Mouse (Mus musculus) right cerebral cortex, postnatal 4 days (tissue): ENCODE data around the gene Ralgps1.

Experiments used
- DNase-seq: peaks from one replicate; pipeline ENCODE4 v3.0.0-alpha.2; 2022

The Ralgps1 gene

GRCm38 (mm10) chr2:33272665-33273439 lies 98.4 kb downstream of the Ralgps1 start:
- DNase-seq = no peak

GRCm38 (mm10) chr2:33271511-33271910 lies 99.8 kb downstream of the Ralgps1 start:
- no peak for DNase-seq

GRCm38 (mm10) chr2:33270569-33270968 lies 100.7 kb downstream of the Ralgps1 start:
- DNase-seq = no peak

- no peak for DNase-seq
Observed at GRCm38 (mm10) chr2:33269132-33269493, 102.2 kb downstream of the Ralgps1 start.

GRCm38 (mm10) chr2:33268384-33269131 lies 102.7 kb downstream of the Ralgps1 start:
- no peak for DNase-seq

- no peak for DNase-seq
Observed at GRCm38 (mm10) chr2:33267075-33267474, 104.2 kb downstream of the Ralgps1 start.

- DNase-seq = no peak
Observed at GRCm38 (mm10) chr2:33265793-33266192, 105.5 kb downstream of the Ralgps1 start.

- DNase-seq = no peak
Observed at GRCm38 (mm10) chr2:33261475-33261874, 109.8 kb downstream of the Ralgps1 start.

- DNase-seq = no peak
Observed at GRCm38 (mm10) chr2:33260772-33261171, 110.5 kb downstream of the Ralgps1 start.

GRCm38 (mm10) chr2:33256769-33257537 lies 114.3 kb downstream of the Ralgps1 start:
- no peak for DNase-seq

- no peak for DNase-seq
Observed at GRCm38 (mm10) chr2:33254318-33254985, 116.8 kb downstream of the Ralgps1 start.

- DNase-seq = no peak
Observed at GRCm38 (mm10) chr2:33253572-33254190, 117.6 kb downstream of the Ralgps1 start.

- no peak for DNase-seq
Observed at GRCm38 (mm10) chr2:33252751-33253150, 118.5 kb downstream of the Ralgps1 start.

GRCm38 (mm10) chr2:33249922-33250633 lies 121.2 kb downstream of the Ralgps1 start:
- DNase-seq = no peak

- DNase-seq = no peak
Observed at GRCm38 (mm10) chr2:33248549-33248948, 122.7 kb downstream of the Ralgps1 start.

GRCm38 (mm10) chr2:33246841-33247240 lies 124.4 kb downstream of the Ralgps1 start:
- DNase-seq = no peak

- no peak for DNase-seq
Observed at GRCm38 (mm10) chr2:33245350-33245749, 125.9 kb downstream of the Ralgps1 start.

- DNase-seq = no peak
Observed at GRCm38 (mm10) chr2:33244880-33245279, 126.4 kb downstream of the Ralgps1 start.

- DNase-seq = no peak
Observed at GRCm38 (mm10) chr2:33237581-33237980, 133.7 kb downstream of the Ralgps1 start.

- no peak for DNase-seq
Observed at GRCm38 (mm10) chr2:33234848-33235247, 136.4 kb downstream of the Ralgps1 start.

- no peak for DNase-seq
Observed at GRCm38 (mm10) chr2:33233856-33234255, 137.4 kb downstream of the Ralgps1 start.
